Mouse (Mus musculus) liver, adult 2 months (tissue): ENCODE data around the gene Rab4a. TPM values are rescaled to one million over a fixed set of nuclear protein-coding genes. Genes with fewer than 3 reads are reported as not detected.

Experiments
- DNase-seq: peaks from one replicate; pipeline ENCODE4 v3.0.0-alpha.2; 2011; ENCODE audit warnings: low read depth, low spot score; ENCODE audit errors: extremely low read depth
- H3K27ac ChIP-seq: fragments of 200-500 bp; replicated peaks from 2 replicates; pipeline ENCODE4 v1.5.1; 2012; ENCODE audit warnings: low read depth, mild to moderate bottlenecking, control low read depth, inconsistent platforms, low read length; ENCODE audit not compliant: insufficient read depth
- H3K27me3 ChIP-seq: fragments of 200-500 bp; 2 replicates; pipeline ENCODE4 v1.6.1; 2012; ENCODE audit warnings: mild to moderate bottlenecking, moderate library complexity, low read length, inconsistent platforms; ENCODE audit not compliant: control insufficient read depth, insufficient read depth
- H3K36me3 ChIP-seq: fragments of 200-500 bp; 2 replicates; pipeline ENCODE4 v1.6.1; 2012; ENCODE audit warnings: low read length, inconsistent platforms; ENCODE audit not compliant: control insufficient read depth, insufficient read depth
- H3K4me1 ChIP-seq: fragments of 200-500 bp; 2 replicates; pipeline ENCODE4 v1.6.1; 2011; ENCODE audit warnings: low read length; ENCODE audit not compliant: control insufficient read depth, insufficient read depth
- H3K4me3 ChIP-seq: fragments of 200-500 bp; 2 replicates; pipeline ENCODE4 v1.5.1; 2011; ENCODE audit warnings: low read depth, mild to moderate bottlenecking, control low read depth, low read length, moderate library complexity; ENCODE audit not compliant: insufficient read depth
- H3K79me2 ChIP-seq: fragments of 200-500 bp; 2 replicates; pipeline ENCODE4 v1.6.1; 2012; ENCODE audit warnings: inconsistent platforms, mild to moderate bottlenecking, low read length, moderate library complexity; ENCODE audit not compliant: control insufficient read depth, insufficient read depth
- H3K9ac ChIP-seq: fragments of 200-500 bp; 2 replicates; pipeline ENCODE4 v1.6.1; 2012; ENCODE audit warnings: low read depth, mild to moderate bottlenecking, control low read depth, inconsistent platforms, low read length
- CTCF ChIP-seq: fragments of 200-500 bp; IDR thresholded peaks from 2 replicates; pipeline ENCODE4 v1.5.1; 2011; ENCODE audit warnings: low read depth, low read length, control low read depth
- POLR2A ChIP-seq: fragments of 200-500 bp; IDR thresholded peaks from 2 replicates; pipeline ENCODE4 v1.6.1; 2011; ENCODE audit warnings: low read length, control low read depth; ENCODE audit not compliant: insufficient read depth; ENCODE audit errors: extremely low read depth
- WGBS: fragments of 180-500 bp; shearing (Covaris S2); methylation state at CpG from one replicate; pipeline ENCODE4 v1.1.7; 2018; 5-methylcytosine and 5-hydroxymethylcytosine counted together
- polyA plus RNA-seq: library from polyadenylated mRNA; depleted of rRNA; stranded (reverse); fragments of >200 nt; gene quantifications from 2 replicates; pipeline ENCODE4 v1.2.3, GENCODE M21; 2012
- total RNA-seq: library from RNA; depleted of rRNA; stranded (reverse); fragments of >200 nt; gene quantifications from 2 replicates; pipeline ENCODE4 v1.2.3, GENCODE M21; 2014

Gene Rab4a
- total and polyA plus RNA-seq, 2 experiments: 15.4 to 24.4 TPM

GRCm38 (mm10) chr8:123761883-123762270, 43.9 kb upstream of the Rab4a start:
- Histone ChIP-seq H3K36me3 (no peaks in the 10 kb centered on the region), H3K9ac (0 out of 2 replicates have a peak overlapping the region, but pooled peaks have one; percentile 39), H3K4me1 (peaks cover 16% of the 10 kb centered on the region), H3K79me2 (no peaks in the 10 kb centered on the region), H3K27ac (peak overlapping the region; percentile 51), H3K27me3 (no peaks in the 10 kb centered on the region), H3K4me3 (no peak overlapping the region)
- TF ChIP-seq POLR2A (no peak), CTCF (no peak)
- WGBS: 17% methylated on average over 4 of the region's 4 CpGs
- no peak for DNase-seq

DNA sequence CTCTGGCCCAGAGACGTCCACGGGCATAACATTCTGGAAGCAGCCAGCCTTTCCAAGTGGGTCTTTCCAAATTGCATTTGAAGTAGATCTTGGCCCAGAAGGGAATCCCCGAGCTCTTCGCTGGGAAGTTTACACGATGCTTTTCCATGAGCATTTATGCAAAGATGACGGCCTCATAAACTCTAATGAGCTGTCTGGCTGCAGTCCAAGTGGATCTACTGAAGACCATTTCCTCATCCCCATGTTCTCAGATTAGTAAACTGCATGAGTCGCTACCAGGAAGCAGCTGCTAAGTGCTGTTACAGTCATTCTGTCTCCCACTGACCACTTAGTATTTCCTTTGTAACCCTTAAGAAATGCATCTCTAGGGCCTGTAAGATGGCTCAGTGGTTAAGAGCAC, 42.4 kb upstream of the Rab4a start:
- H3K27me3 ChIP-seq: no peaks in the 10 kb centered on the region
- no peaks in the 10 kb centered on the region for H3K36me3 ChIP-seq
- WGBS: 69% methylated on average over 7 of the region's 7 CpGs
- no peak for DNase-seq
- H3K79me2 ChIP-seq: no peaks in the 10 kb centered on the region
- no peak overlapping the region for H3K27ac ChIP-seq
- TF ChIP-seq CTCF (no peak), POLR2A (no peak)
- H3K4me3 ChIP-seq: no peak overlapping the region
- peaks cover 16% of the 10 kb centered on the region for H3K4me1 ChIP-seq
- H3K9ac ChIP-seq: no peak overlapping the region

GRCm38 (mm10) chr8:123764671-123765070, 41.1 kb upstream of the Rab4a start:
- no peaks in the 10 kb centered on the region for H3K36me3 ChIP-seq
- H3K27me3 ChIP-seq: no peaks in the 10 kb centered on the region
- DNase-seq: peak; percentile 29
- no peaks in the 10 kb centered on the region for H3K79me2 ChIP-seq
- peak; percentile 50 for TF ChIP-seq CTCF
- TF ChIP-seq POLR2A: no peak
- peaks cover 14% of the 10 kb centered on the region for H3K4me1 ChIP-seq
- no peak overlapping the region for H3K27ac ChIP-seq
- no peak overlapping the region for H3K4me3 ChIP-seq
- WGBS: 43% methylated on average over 4 of the region's 4 CpGs
- H3K9ac ChIP-seq: no peak overlapping the region

- DNase-seq: no peak
- Histone ChIP-seq H3K79me2 (no peaks in the 10 kb centered on the region), H3K4me3 (no peak overlapping the region), H3K27ac (no peak overlapping the region), H3K9ac (no peak overlapping the region), H3K36me3 (no peaks in the 10 kb centered on the region), H3K4me1 (peaks cover 3% of the 10 kb centered on the region), H3K27me3 (no peaks in the 10 kb centered on the region)
- no peak for TF ChIP-seq POLR2A
- TF ChIP-seq CTCF: no peak
- 80% methylated on average over 4 of the region's 4 CpGs for WGBS
These were observed 39.3 kb upstream of the Rab4a start for GRCm38 (mm10) chr8:123766516-123766915.

DNA sequence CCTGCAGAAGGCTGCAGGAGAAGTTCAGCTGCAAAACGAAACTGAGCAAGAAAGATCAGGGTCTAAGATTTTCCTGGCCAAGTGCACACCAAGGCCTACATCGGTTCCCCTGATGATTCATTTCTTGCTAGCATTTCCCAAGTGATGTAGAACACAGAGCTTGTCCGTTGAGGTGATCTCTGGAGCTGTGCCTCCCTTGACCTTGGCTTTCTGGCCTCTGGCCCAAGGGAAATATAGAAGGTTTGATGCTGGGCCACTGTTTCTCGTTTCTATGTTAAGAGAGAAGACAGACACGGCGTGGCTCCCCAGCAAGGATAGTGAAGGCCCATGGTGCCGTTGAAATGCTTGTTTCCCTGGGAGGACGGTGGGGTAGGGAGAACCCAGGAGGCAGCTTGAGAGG, 37.9 kb upstream of the Rab4a start:
- H3K27ac ChIP-seq: no peak overlapping the region
- H3K4me3 ChIP-seq: no peak overlapping the region
- no peak overlapping the region for H3K9ac ChIP-seq
- TF ChIP-seq POLR2A (no peak), CTCF (no peak)
- no peaks in the 10 kb centered on the region for H3K79me2 ChIP-seq
- no peaks in the 10 kb centered on the region for H3K36me3 ChIP-seq
- no peaks in the 10 kb centered on the region for H3K4me1 ChIP-seq
- WGBS: 85% methylated on average over 8 of the region's 8 CpGs
- no peak for DNase-seq
- no peaks in the 10 kb centered on the region for H3K27me3 ChIP-seq

GRCm38 (mm10) chr8:123768492-123769356, 37.1 kb upstream of the Rab4a start:
- Histone ChIP-seq H3K27ac (no peak overlapping the region), H3K9ac (no peak overlapping the region), H3K79me2 (no peaks in the 10 kb centered on the region), H3K4me1 (no peaks in the 10 kb centered on the region), H3K4me3 (no peak overlapping the region), H3K36me3 (no peaks in the 10 kb centered on the region), H3K27me3 (no peaks in the 10 kb centered on the region)
- 63% methylated on average over 16 of the region's 16 CpGs for WGBS
- DNase-seq: peak; percentile 63
- TF ChIP-seq CTCF (peak; percentile 91), POLR2A (no peak)
